Comparison of ENCODE assay signal across 13 mouse cellular contexts in genomic region chr9:14280696-14281095, GRCm38 (mm10).
"Had no signal": no experiment of that assay in that cellular context is flagged by ENCODE, and none has a peak within 500 bp of the region (broad histone marks: within the 10 kb centered on the region; RNA-seq: fewer than 3 reads in every experiment).

No protein-coding gene starts in this region.

- ATAC-seq: liver, embryonic 12.5 days; midbrain, embryonic 15.5 days had no signal

- DNase-seq: kidney, adult 11 months; kidney, adult 8-10 months; kidney, postnatal 10 days; liver; lung, adult 18-20 months; lung, postnatal 10 days; right cerebral cortex, postnatal 14 days; right cerebral cortex, postnatal 4 days; thymus, adult 18-20 months; thymus, postnatal 14 days; thymus, postnatal 4 days had no signal
